Comparison of ENCODE assay signal across 14 mouse cellular contexts in the genomic region with DNA sequence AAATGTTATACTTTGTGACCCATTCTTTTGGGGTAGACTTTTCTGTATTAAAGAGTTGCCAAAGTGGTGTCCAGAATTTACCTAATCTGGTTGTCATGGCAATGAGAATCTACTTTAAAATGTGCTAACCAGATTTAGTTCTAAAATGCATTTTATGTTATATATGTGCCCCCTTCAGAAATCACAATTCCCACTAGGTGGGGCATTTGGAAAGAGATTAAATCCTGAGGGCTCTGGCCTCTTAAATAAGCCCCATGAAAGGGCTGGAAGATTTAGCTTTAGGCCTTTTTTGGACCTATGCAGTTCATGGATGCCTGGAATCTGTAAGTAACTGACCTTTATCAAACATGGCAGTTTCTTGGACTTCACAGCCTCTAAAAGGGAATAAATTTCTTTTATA. TPM values are rescaled to one million over a fixed set of nuclear protein-coding genes. Genes with fewer than 3 reads are reported as not detected.
DNase-seq lines count a peak whose midpoint lies in the region; ATAC-seq and TF ChIP-seq lines count a peak whose summit lies in the region.
"Had no signal": no experiment of that assay in that cellular context is flagged by ENCODE, and none has a peak within 500 bp of the region (broad histone marks: within the 10 kb centered on the region; RNA-seq: fewer than 3 reads in every experiment).

No protein-coding gene starts in this region.

- peak; percentile 30 for DNase-seq in forebrain, embryonic 14.5 days (ENCODE audit: low spot score)
- no peak for DNase-seq in forebrain, embryonic 10.5 days (ENCODE audit: extremely low spot score, low spot score)
- no peak for DNase-seq in heart, adult 9 months (ENCODE audit: low spot score in 2 of 2)
- DNase-seq in liver, postnatal 0 days: no peak
- DNase-seq in liver: no peak
- DNase-seq in brain, embryonic 14.5 days (ENCODE audit: low read depth): peak; percentile 14
- no peak for DNase-seq in kidney, postnatal 14 days
- DNase-seq: cerebellum, adult 11 months; gastrocnemius, postnatal 14 days; kidney, adult 8-10 months had no signal

- H3K36me3 ChIP-seq in forebrain, embryonic 14.5 days (ENCODE audit: control insufficient read depth, insufficient read depth, low read length): no peaks in the 10 kb centered on the region
- H3K36me3 ChIP-seq in forebrain, embryonic 10.5 days (replicated peaks): no peaks in the 10 kb centered on the region
- H3K36me3 ChIP-seq in heart, embryonic 13.5 days: no peaks in the 10 kb centered on the region
- H3K36me3 ChIP-seq in liver, postnatal 0 days (replicated peaks; ENCODE audit: insufficient read depth, low read length): no peaks in the 10 kb centered on the region
- H3K36me3 ChIP-seq: limb, embryonic 13.5 days had no signal

- no peaks in the 10 kb centered on the region for H3K9me3 ChIP-seq in forebrain, embryonic 14.5 days (replicated peaks; ENCODE audit: control insufficient read depth, low read length)
- H3K9me3 ChIP-seq in forebrain, embryonic 10.5 days: no peaks in the 10 kb centered on the region
- H3K9me3 ChIP-seq in heart, embryonic 13.5 days: no peaks in the 10 kb centered on the region
- H3K9me3 ChIP-seq in liver, postnatal 0 days (ENCODE audit: low read length): no peaks in the 10 kb centered on the region
- H3K9me3 ChIP-seq: limb, embryonic 13.5 days had no signal

- no peak for TF ChIP-seq POLR2A in brain, embryonic 14.5 days (IDR thresholded peaks at IDR 0.05; ENCODE audit: borderline replicate concordance, extremely low read depth, insufficient read depth, insufficient read length, poor library complexity, severe bottlenecking)

- ATAC-seq in forebrain, embryonic 14.5 days: no peak
- ATAC-seq in heart, embryonic 13.5 days (ENCODE audit: extremely low read depth, insufficient number of reproducible peaks, low FRiP score, low TSS enrichment): no peak
- no peak for ATAC-seq in liver, postnatal 0 days
- ATAC-seq: hindbrain, embryonic 16.5 days had no signal

- 0 out of 2 replicates have a peak, but pooled peaks have one; percentile 3 for TF ChIP-seq CTCF in liver, postnatal 0 days (IDR thresholded peaks at IDR 0.05; ENCODE audit: low read depth)
- no peak for TF ChIP-seq CTCF in brain, embryonic 14.5 days (IDR thresholded peaks at IDR 0.05; ENCODE audit: borderline replicate concordance, extremely low read depth, insufficient read depth, insufficient read length)

- H3K4me1 ChIP-seq in forebrain, embryonic 14.5 days (ENCODE audit: control insufficient read depth, insufficient read depth, low read length): peaks cover 25% of the 10 kb centered on the region
- H3K4me1 ChIP-seq in forebrain, embryonic 10.5 days: peaks cover 59% of the 10 kb centered on the region
- peaks cover 61% of the 10 kb centered on the region for H3K4me1 ChIP-seq in heart, embryonic 13.5 days
- peaks cover 11% of the 10 kb centered on the region for H3K4me1 ChIP-seq in liver, postnatal 0 days (ENCODE audit: insufficient read depth)

- no peak overlapping the region for H3K4me3 ChIP-seq in forebrain, embryonic 14.5 days (ENCODE audit: low read depth, low read length)
- H3K4me3 ChIP-seq in forebrain, embryonic 10.5 days: no peak overlapping the region
- H3K4me3 ChIP-seq in heart, embryonic 13.5 days: peak overlapping the region; percentile 78
- no peak overlapping the region for H3K4me3 ChIP-seq in liver, postnatal 0 days (ENCODE audit: low read depth, low read length)
- H3K4me3 ChIP-seq: limb, embryonic 13.5 days; megakaryocyte, embryonic 14.5 days had no signal

- no peak overlapping the region for H3K9ac ChIP-seq in forebrain, embryonic 14.5 days (ENCODE audit: low read length)
- H3K9ac ChIP-seq in heart, embryonic 13.5 days: peak overlapping the region; percentile 72
- no peak overlapping the region for H3K9ac ChIP-seq in liver, postnatal 0 days (replicated peaks)
- H3K9ac ChIP-seq: limb, embryonic 13.5 days had no signal

- H3K27me3 ChIP-seq in forebrain, embryonic 14.5 days (replicated peaks; ENCODE audit: control insufficient read depth, insufficient read depth, low read length): peaks cover 13% of the 10 kb centered on the region; the same call in 1 of the 2 replicates
- peaks cover 44% of the 10 kb centered on the region for H3K27me3 ChIP-seq in forebrain, embryonic 10.5 days (ENCODE audit: poor library complexity, severe bottlenecking)
- 0 out of 2 replicates have a peak, but pooled peaks cover 3% of the 10 kb centered on the region for H3K27me3 ChIP-seq in heart, embryonic 13.5 days (replicated peaks)
- H3K27me3 ChIP-seq in liver, postnatal 0 days (ENCODE audit: insufficient read depth, low read length): no peaks in the 10 kb centered on the region

- no peak for TF ChIP-seq EP300 in liver, postnatal 0 days (IDR thresholded peaks at IDR 0.05; ENCODE audit: low read depth)

- H3K4me2 ChIP-seq in forebrain, embryonic 14.5 days (ENCODE audit: low read length): no peak overlapping the region
- H3K4me2 ChIP-seq in heart, embryonic 13.5 days: peak overlapping the region; percentile 89
- H3K4me2 ChIP-seq in liver, postnatal 0 days (ENCODE audit: low read depth, low read length): no peak overlapping the region
- H3K4me2 ChIP-seq: limb, embryonic 13.5 days had no signal

- no peak overlapping the region for H3K27ac ChIP-seq in forebrain, embryonic 14.5 days (ENCODE audit: low read depth, low read length)
- H3K27ac ChIP-seq in forebrain, embryonic 10.5 days: no peak overlapping the region
- H3K27ac ChIP-seq in heart, embryonic 13.5 days (replicated peaks): no peak overlapping the region
- H3K27ac ChIP-seq in liver, postnatal 0 days (ENCODE audit: low read depth): no peak overlapping the region
- H3K27ac ChIP-seq: limb, embryonic 13.5 days had no signal

RNA-seq across cellular contexts. Expression of a gene that starts 3.3 kb away (rescaled TPM):
- polyA plus RNA-seq in forebrain, embryonic 14.5 days (2014; fragmentation: Nextera tagmentation; extraction: Ambion mirVana): 1.7 and 1.8 TPM in 2 replicates
- polyA plus RNA-seq in forebrain, embryonic 10.5 days (2016; fragmentation: Nextera tagmentation; extraction: Ambion mirVana): 0.44 and 0.56 TPM in 2 replicates
- polyA plus RNA-seq in heart, embryonic 13.5 days (2015; fragmentation: Nextera tagmentation; extraction: Ambion mirVana): 5.2 and 8.0 TPM in 2 replicates
- polyA plus RNA-seq in liver, postnatal 0 days (2015; fragmentation: Nextera tagmentation; extraction: Ambion mirVana): 1.3 and 1.4 TPM in 2 replicates
- polyA plus RNA-seq in brain, embryonic 14.5 days (2012; rRNA removed): 2.2 and 2.5 TPM in 2 replicates

Comparison
In these comparisons a context has a peak if more than half of its experiments do, and no peak if none do; other contexts are left out.
1. DNase-seq: peak in forebrain, embryonic 14.5 days (single experiment) and brain, embryonic 14.5 days (single experiment); none in forebrain, embryonic 10.5 days (single experiment), heart, adult 9 months (0 of 2), liver, postnatal 0 days (single experiment), liver (single experiment) and kidney, postnatal 14 days (single experiment).